Mouse (Mus musculus): ENCODE measurements around the gene Gm28053. TPM values are rescaled to one million over a fixed set of nuclear protein-coding genes. Genes with fewer than 3 reads are reported as not detected.

The Gm28053 gene
- total RNA-seq (2023): 19.3 TPM

GRCm38 (mm10) chr6:48718455-48718854 lies at the start of gene Gm28053, which contains the start of gene Gimap7:
Gm28053 (plus strand) TSS chr6:48718607.
Gimap7 (plus strand) TSS chr6:48718621.

GRCm38 (mm10) chr6:48675931-48676859 lies 42.2 kb upstream of the Gm28053 start, which contains the start of gene Gimap9:
Gimap9 (plus strand) TSS chr6:48676129.

GRCm38 (mm10) chr6:48684319-48684718 lies 34.1 kb upstream of the Gm28053 start, which contains the start of gene Gimap4:
Gimap4 (plus strand) TSS chr6:48684549.

GRCm38 (mm10) chr6:48738961-48739779 lies 20.8 kb downstream of the Gm28053 start, which contains the start of gene Gimap1:
Gimap1 (plus strand) TSS chr6:48739054.

GRCm38 (mm10) chr6:48745959-48746889 lies 27.8 kb downstream of the Gm28053 start, which contains the start of gene Gimap5:
Gimap5 (plus strand) TSS chr6:48746197.

GRCm38 (mm10) chr6:48770696-48771095 lies 52.3 kb downstream of the Gm28053 start, which contains the start of gene Gimap3:
Gimap3 (minus strand) TSS chr6:48770851.

Other genes starting within 250 kb of the Gm28053 start
- gene Atp6v0e2, start 181.0 kb upstream of the Gm28053 start, total RNA-seq (2023): 2.7 TPM
- gene Lrrc61, start 163.8 kb upstream of the Gm28053 start, total RNA-seq (2023): 46.1 TPM
- gene Rarres2, start 145.8 kb upstream of the Gm28053 start, total RNA-seq (2023): 13.6 TPM
- not detected for gene Gm45021, start 129.0 kb upstream of the Gm28053 start, total RNA-seq (2023)
- 2.5 TPM for gene Repin1, start 124.7 kb upstream of the Gm28053 start, total RNA-seq (2023)
- 2.7 TPM for gene Gm44965, start 124.7 kb upstream of the Gm28053 start, total RNA-seq (2023)
- 7.6 TPM for gene Zfp775, start 116.5 kb upstream of the Gm28053 start, total RNA-seq (2023)
- gene AI854703, start 91.8 kb upstream of the Gm28053 start, total RNA-seq (2023): 1.7 TPM
- gene Gimap8, start 71.4 kb upstream of the Gm28053 start, total RNA-seq (2023): 136 TPM
- gene Gimap9, start 42.5 kb upstream of the Gm28053 start, total RNA-seq (2023): 218 TPM
- gene Gimap4, start 34.1 kb upstream of the Gm28053 start, total RNA-seq (2023): 370 TPM
- 2,141 TPM for gene Gimap6, start 10.4 kb upstream of the Gm28053 start, total RNA-seq (2023)
- 37.7 TPM for gene Gimap7, start within 50 bp of the Gm28053 start, total RNA-seq (2023)
- 153 TPM for gene Gimap1, start 20.4 kb downstream of the Gm28053 start, total RNA-seq (2023)
- gene Gimap5, start 27.6 kb downstream of the Gm28053 start, total RNA-seq (2023): 147 TPM
- gene Gimap3, start 52.2 kb downstream of the Gm28053 start, total RNA-seq (2023): 591 TPM
- 6.3 TPM for gene Tmem176a, start 122.3 kb downstream of the Gm28053 start, total RNA-seq (2023)
- gene Tmem176b, start 122.9 kb downstream of the Gm28053 start, total RNA-seq (2023): 10.0 TPM
- gene Aoc1, start 154.3 kb downstream of the Gm28053 start, total RNA-seq (2023): not detected
- not detected for gene 1600015I10Rik, start 211.3 kb downstream of the Gm28053 start, total RNA-seq (2023)

Data from CD4-positive naive resting alpha-beta T cell, adult 57 days (primary cell).